Mouse (Mus musculus) MEL (cell line): Measurements from ENCODE around the gene Ankar.

Experiments used
- CHD2 ChIP-seq: IDR thresholded peaks from 2 replicates; pipeline ENCODE4 v1.6.1; 2011; ENCODE audit warnings: low read length, improper control_type of control experiment
- ETS1 ChIP-seq: IDR thresholded peaks from 2 replicates; pipeline ENCODE4 v1.6.1; 2012; ENCODE audit warnings: low read depth, mild to moderate bottlenecking, inconsistent platforms, low read length, improper control_type of control experiment, moderate library complexity
- KAT2A ChIP-seq: conservative IDR thresholded peaks from 2 replicates; pipeline ENCODE4 v1.6.1; 2012; ENCODE audit warnings: low read depth, low read length, improper control_type of control experiment, inconsistent platforms
- USF1 ChIP-seq: IDR thresholded peaks from 2 replicates; pipeline ENCODE4 v1.6.1; 2014; ENCODE audit warnings: low read depth, mild to moderate bottlenecking, inconsistent platforms, low read length, improper control_type of control experiment, moderate library complexity

- no peak for TF ChIP-seq CHD2
- TF ChIP-seq USF1: no peak
- TF ChIP-seq KAT2A: no peak
- no peak for TF ChIP-seq ETS1
Observed at GRCm38 (mm10) chr1:72733191-72733691, 32.9 kb upstream of the Ankar start.
